Mouse (Mus musculus) c-Kit-positive CD71-negative TER-119-negative erythroid progenitor cells, embryonic 14.5 days (primary cell): ENCODE results near the gene Card10.

Experiments used
- DNase-seq: peaks from one replicate; pipeline ENCODE4 v3.0.0-alpha.2; 2013; ENCODE audit warnings: low read depth

Card10 gene

GRCm38 (mm10) chr15:78801571-78801970 is 1.3 kb downstream of the Card10 start:
- no peak for DNase-seq

GRCm38 (mm10) chr15:78799029-78799428 is 3.8 kb downstream of the Card10 start:
- no peak for DNase-seq

DNA sequence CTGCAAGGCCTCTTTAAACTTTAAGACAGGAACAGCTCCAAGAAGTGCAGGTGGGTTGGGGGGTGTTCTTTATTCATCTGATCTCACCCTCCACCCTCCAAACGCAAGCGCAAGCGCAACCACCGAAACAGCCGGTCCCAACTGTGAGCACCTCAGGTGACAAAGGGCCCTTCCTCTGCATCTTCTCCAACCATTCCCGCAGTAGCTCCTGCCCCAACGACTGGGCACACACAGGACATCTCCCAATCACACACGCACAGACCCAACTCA is 5.8 kb downstream of the Card10 start:
- no peak for DNase-seq

DNA sequence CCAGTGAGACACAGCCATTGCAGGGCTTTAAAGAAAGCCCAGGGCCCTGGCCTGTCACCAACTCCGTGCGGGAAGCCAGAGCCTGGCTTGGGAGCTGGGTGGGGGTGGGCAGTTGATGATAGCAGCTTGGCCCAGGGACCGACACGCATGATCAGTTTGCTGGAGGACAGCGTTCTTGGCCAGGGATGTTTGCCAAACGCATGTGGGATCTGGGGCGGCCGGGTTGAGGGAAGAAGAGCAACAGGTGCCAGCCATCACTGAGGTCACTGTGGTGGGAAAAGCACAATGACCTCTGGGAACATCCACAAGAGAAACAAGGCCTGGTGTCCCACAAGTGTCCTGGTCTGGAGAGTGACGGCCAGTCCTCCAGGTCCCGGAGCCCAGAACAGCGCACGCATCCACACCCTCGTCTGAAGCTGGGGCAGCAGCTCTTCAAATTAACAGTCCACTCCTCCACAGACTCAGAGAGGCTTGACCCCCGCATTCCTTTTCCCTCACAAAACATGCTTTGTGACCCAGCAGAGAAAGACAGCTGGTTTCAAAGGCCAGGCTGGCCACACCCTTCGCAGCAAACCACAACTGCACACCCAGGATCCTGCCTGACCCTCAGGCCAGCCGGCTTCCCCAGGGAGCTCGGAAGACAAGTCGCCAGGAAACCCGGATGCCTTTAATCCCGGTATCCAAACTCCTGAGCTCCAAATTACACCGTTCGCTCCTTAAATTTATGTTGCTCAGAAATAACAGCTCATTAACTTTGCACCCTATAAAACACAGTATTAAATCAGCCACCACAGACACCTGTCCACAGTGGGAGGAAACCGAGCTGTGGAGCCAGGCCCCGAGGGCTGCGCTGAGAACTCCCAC is 6.4 kb downstream of the Card10 start:
- no peak for DNase-seq

DNA sequence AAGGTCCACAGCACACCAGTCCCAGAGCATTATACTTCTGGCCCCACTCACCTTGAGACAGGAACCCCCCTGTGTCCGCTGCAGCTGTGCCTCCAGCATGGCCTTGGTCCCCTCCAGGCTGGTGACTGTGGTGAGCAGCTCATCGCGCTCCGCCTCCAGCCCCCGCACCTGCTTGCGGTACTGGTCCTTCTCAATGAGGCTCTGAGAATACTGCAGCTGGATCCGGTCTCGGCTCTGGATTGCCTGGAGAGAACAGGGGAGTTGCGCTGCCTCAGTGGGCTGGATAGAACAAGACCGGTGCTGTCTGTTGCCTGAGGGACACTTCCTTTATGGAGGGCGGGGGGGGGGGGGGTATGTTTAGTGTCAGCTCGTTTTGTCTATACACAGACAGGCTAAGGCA is 11.9 kb downstream of the Card10 start:
- DNase-seq, result no peak

GRCm38 (mm10) chr15:78790451-78790850 is 12.4 kb downstream of the Card10 start:
- no peak for DNase-seq

DNA sequence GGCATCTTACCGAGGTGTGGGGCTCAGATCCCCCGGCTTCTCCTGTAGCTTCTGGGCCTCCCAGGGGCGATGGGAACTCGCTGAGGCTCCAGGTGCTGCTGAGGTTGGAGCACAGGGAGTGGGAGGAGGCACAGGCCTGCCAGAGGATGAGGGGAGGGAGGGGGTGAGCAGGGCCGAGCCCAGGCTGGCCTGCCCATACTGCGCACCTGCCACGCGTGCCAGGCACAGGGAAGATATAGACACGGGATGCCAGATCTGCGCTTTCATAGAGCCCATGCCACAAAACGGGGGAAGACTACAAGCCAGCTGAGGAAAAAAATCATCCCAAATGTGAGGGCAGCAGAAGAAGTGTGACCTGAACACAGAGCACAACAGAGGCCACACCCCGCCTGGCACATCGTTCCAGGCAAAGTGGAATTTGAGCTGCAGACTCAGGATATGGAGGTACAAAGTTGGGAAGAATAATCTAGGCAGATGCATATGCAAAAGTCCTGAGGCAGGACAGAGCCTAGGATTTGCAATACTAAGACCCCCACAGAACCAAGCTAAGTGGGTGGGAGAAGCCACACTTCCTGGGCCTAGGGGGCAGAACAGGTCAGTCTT is 13.0 kb downstream of the Card10 start:
- DNase-seq, result no peak

GRCm38 (mm10) chr15:78788042-78788441 is 14.8 kb downstream of the Card10 start:
- DNase-seq, result no peak

DNA sequence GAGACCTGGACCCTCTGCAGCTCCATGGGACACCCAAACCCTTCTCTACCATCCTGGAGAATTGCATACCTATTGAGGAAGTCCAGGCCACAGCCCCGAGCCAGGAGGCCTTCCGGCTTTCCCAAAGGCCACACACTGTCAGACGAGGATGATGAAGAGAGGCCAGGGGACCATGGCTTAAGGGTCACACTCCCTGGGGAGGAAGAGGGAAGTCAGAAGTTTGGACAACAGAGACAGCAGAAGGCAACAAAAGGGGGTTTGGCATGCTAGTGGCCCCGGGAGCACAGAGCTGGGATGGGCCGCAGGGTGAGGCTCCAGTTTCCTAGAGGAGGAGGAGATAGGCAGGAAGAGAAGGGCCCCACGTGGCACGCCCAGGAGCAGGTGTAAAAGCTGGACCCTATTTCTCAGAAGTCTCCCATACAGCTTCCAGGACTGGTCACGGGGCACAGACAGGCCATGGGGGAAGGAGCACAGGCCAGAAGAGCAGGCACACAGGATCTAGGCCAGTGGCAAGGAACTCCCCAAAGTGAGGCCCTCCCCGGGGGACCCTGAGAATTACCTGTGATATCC is 15.5 kb downstream of the Card10 start:
- DNase-seq, result no peak

DNA sequence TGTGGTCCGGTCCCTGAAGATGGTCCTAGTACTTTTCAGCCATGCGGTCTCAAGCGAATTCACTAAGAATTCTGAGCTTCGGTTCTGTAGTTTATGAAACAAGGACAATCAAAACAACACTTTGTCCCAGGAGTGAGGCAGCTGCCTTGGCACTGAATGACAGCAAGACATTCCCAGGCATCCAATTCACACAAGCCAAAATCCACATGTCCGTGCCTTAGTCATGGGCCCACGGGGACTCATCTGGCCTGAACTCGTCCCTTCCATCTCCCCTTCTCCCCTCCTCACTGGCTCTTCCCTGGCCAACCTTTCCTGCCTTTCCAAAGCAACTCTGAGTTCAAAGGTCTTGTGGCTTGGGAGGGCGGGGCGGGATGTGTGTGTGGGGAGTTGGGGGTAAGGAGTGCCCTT is 16.4 kb downstream of the Card10 start:
- DNase-seq, result no peak

DNA sequence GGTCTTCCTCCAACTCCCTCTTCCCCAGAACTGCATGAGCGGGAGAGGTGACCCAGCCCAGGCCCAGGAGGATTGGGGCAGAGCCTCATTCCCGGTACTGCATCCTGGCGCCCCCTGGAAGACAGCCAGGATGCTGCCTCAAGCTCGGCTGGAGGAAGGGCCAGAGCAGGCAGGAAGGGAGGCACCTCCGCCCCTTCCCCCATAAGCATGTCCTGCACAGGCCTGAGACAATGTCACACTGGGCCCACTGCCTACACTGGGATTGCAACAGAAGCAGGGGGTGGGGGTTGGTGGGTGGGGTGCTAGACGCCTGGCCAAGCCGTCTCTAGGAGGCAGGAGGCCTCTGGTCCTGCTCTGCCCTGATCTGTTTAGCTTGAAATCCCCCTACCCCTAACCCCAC is 16.9 kb downstream of the Card10 start:
- no peak for DNase-seq

DNA sequence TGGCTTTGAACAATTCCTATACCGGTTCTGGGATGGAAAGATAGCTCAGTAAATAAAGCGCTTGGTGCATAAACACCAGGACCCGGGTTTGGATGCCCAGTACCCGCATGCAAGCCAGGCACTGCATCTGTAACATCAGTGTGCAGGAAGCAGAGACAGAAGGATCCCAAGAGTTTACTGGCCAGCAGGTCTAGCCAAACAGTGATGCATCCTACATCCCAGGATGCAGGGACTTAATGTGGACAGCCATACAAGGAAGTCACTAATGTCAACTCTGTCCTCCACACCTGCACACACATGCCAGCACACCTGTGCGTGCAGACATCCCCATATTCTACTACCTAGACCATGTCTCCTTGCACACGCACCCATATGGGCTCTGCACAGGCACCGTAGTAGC is 17.6 kb downstream of the Card10 start:
- DNase-seq, result no peak

- no peak for DNase-seq
These were observed 18.3 kb downstream of the Card10 start for GRCm38 (mm10) chr15:78784520-78784919.

GRCm38 (mm10) chr15:78782348-78783103 is 20.3 kb downstream of the Card10 start:
- no peak for DNase-seq

DNA sequence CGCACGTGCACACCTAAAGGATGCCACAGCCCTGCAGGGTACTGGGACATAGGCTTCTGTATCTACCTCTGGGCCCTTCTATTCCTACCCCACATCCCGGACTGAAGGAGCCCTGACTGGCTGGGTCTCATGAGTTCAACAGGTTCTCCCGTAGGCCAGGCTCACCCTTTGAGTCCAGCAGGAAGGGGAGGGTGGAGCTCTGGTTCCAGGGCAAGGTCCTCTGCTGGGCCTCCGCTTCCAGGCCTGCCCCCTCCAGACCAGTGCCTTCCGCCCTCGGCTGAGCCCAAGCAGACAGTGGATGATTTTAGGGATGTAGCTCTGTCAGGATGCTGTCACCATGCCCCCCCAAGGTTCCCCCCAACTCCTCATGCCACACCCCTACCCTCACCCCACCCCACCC is 21.9 kb downstream of the Card10 start:
- no peak for DNase-seq

- no peak for DNase-seq
These were observed 22.5 kb downstream of the Card10 start for GRCm38 (mm10) chr15:78780359-78780758.

DNA sequence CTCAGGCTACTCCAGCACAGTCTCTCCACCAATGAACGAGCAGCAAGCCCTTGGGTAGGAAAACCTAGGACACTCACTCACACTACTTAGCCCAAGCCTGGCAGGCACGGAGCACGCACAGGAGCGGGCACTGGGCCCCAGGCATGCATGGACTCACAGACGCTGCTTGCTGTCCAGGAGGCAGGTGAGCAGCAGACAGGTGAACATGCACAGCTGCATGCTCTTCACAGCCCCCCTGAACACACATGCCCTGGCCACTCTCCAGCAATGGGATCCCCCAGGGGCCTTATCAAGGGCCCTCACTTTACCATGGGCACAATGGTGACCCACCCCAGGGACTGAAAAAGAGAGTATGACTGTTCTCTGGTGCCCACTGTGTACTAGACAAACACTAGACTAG is 23.2 kb downstream of the Card10 start:
- DNase-seq, result no peak

GRCm38 (mm10) chr15:78779253-78779652 is 23.6 kb downstream of the Card10 start:
- DNase-seq, result no peak

GRCm38 (mm10) chr15:78778077-78778870 is 24.6 kb downstream of the Card10 start:
- DNase-seq, result no peak

DNA sequence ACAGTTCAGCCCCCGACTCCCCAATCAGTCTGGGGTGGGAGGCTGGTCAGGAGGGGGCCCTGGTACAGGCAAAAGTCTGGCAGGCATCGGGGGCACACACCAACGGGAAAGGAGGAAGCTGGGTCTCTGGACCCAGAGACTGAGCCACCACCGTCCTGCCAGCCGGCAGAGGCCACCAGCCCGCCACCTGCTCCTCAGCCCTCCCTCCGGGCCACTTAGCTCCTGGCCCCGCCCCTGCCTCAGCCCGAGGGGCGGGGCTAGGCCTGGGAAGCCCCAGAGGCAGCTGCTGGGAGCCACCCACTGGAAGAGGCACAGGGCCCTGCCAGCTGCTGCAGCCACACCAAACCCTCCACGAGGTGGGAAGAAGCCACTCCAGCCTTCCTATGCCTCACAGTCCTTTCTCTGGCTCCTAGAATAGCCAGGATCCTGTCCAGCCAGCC is 29.5 kb downstream of the Card10 start, which contains the start of gene Mfng:
TSS of gene Mfng (minus strand) at position 186 of the 440 bp plus-strand sequence.
- peak; percentile 83 for DNase-seq

DNA sequence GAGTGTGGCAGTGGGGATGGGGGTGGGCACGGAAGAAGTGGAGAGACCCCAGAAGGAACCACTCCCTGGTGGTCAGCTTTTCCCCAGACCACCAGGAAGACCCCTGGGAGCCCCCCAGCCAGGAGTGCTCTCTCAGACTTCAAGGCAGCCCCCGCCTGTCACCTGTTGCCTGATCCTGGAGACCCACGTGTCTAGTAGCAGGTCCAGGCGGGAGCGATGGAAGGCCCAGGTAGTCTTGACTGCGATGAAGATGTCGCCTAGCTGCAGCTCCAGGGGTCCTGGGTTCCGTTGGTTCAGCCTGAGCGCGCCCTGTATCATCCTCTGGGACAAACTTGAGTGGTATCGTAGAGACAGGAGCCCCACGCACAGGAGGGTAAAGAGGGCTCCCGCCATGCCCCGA is 30.0 kb downstream of the Card10 start:
- no peak for DNase-seq

GRCm38 (mm10) chr15:78772368-78772763 is 30.5 kb downstream of the Card10 start:
- DNase-seq, result no peak
